ENCODE assay signal across 11 mouse cellular contexts in the genomic region with DNA sequence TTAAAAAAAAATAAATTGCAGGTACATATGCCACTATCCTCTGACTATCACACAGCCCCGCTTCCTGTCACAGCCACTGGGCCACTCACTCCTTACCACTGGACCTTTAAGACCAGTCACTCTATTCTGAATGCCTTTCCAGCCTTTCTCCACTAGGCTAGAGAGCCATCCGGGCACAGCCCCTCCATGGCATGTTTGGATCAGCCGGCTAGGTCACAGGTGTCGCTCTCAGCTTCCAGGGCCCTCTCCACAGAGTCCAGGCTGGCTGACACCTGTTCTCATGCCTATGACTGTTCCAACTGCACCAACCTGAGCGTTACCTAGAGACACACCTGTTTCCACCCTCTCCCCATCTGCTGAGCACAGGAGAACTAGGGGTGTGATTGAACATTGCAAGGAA. TPM values are rescaled to one million over a fixed set of nuclear protein-coding genes. Genes with fewer than 3 reads are reported as not detected.
DNase-seq lines count a peak whose midpoint lies in the region; ATAC-seq and TF ChIP-seq lines count a peak whose summit lies in the region.
"Had no signal": no experiment of that assay in that cellular context is flagged by ENCODE, and none has a peak within 500 bp of the region (broad histone marks: within the 10 kb centered on the region; RNA-seq: fewer than 3 reads in every experiment).

No protein-coding gene starts in this region.

- no peak overlapping the region for H3K27ac ChIP-seq in heart, embryonic 14.5 days (replicated peaks in 1 of 2; ENCODE audit: control insufficient read depth in 1 of 2, insufficient read depth in 1 of 2, low read depth in 2 of 2, low read length in 2 of 2)
- no peak overlapping the region for H3K27ac ChIP-seq in embryonic facial prominence, embryonic 12.5 days
- peak overlapping the region; percentile 93 for H3K27ac ChIP-seq in kidney, postnatal 0 days
- peak overlapping the region; percentile 86 for H3K27ac ChIP-seq in lung, embryonic 16.5 days (ENCODE audit: low read length)
- H3K27ac ChIP-seq: hindbrain, embryonic 13.5 days; macrophage had no signal

- H3K9ac ChIP-seq in heart, embryonic 14.5 days (ENCODE audit: low read length), result no peak overlapping the region
- H3K9ac ChIP-seq in embryonic facial prominence, embryonic 12.5 days, result peak overlapping the region; percentile 31
- peak overlapping the region; percentile 70 for H3K9ac ChIP-seq in kidney, postnatal 0 days (ENCODE audit: low read depth, low read length)
- H3K9ac ChIP-seq in lung, embryonic 16.5 days (ENCODE audit: low read length), result peak overlapping the region; percentile 75

- no peak overlapping the region for H3K4me3 ChIP-seq in heart, embryonic 14.5 days (ENCODE audit: control insufficient read depth in 1 of 2, insufficient read depth in 1 of 2, low read depth in 1 of 2, low read length in 2 of 2)
- peak overlapping the region; percentile 34 for H3K4me3 ChIP-seq in embryonic facial prominence, embryonic 12.5 days
- peak overlapping the region; percentile 44 for H3K4me3 ChIP-seq in kidney, postnatal 0 days (replicated peaks; ENCODE audit: low read depth, low read length)
- peak overlapping the region; percentile 55 for H3K4me3 ChIP-seq in lung, embryonic 16.5 days (ENCODE audit: low read length)

- peaks cover 14 to 21% of the 10 kb centered on the region in 2 experiments for H3K4me1 ChIP-seq in heart, embryonic 14.5 days (ENCODE audit: control insufficient read depth in 2 of 2, insufficient read depth in 2 of 2, low read length in 2 of 2)
- peaks cover 27% of the 10 kb centered on the region for H3K4me1 ChIP-seq in embryonic facial prominence, embryonic 12.5 days
- H3K4me1 ChIP-seq in kidney, postnatal 0 days (replicated peaks; ENCODE audit: insufficient read depth, low read length), result peaks cover 40% of the 10 kb centered on the region
- H3K4me1 ChIP-seq in lung, embryonic 16.5 days (replicated peaks; ENCODE audit: control insufficient read depth, insufficient read depth, low read length), result peaks cover 40% of the 10 kb centered on the region

- peaks cover 31% of the 10 kb centered on the region for H3K36me3 ChIP-seq in heart, embryonic 14.5 days (ENCODE audit: control insufficient read depth, insufficient read depth, low read length)
- peaks cover 35% of the 10 kb centered on the region for H3K36me3 ChIP-seq in embryonic facial prominence, embryonic 12.5 days
- peaks cover 17% of the 10 kb centered on the region for H3K36me3 ChIP-seq in kidney, postnatal 0 days (ENCODE audit: insufficient read depth, low read length)
- peaks cover 12% of the 10 kb centered on the region for H3K36me3 ChIP-seq in lung, embryonic 16.5 days (ENCODE audit: control insufficient read depth, insufficient read depth, low read length)

- 0 out of 2 replicates have a peak overlapping the region, but pooled peaks have one; percentile 62 for H3K4me2 ChIP-seq in heart, embryonic 14.5 days (ENCODE audit: low read length)
- H3K4me2 ChIP-seq in embryonic facial prominence, embryonic 12.5 days (replicated peaks), result peak overlapping the region; percentile 46
- H3K4me2 ChIP-seq in kidney, postnatal 0 days (ENCODE audit: low read length), result peak overlapping the region; percentile 66
- peak overlapping the region; percentile 42 for H3K4me2 ChIP-seq in lung, embryonic 16.5 days (ENCODE audit: low read depth, low read length)

- no peaks in the 10 kb centered on the region for H3K9me3 ChIP-seq in heart, embryonic 14.5 days (ENCODE audit: control insufficient read depth, low read length)
- no peaks in the 10 kb centered on the region for H3K9me3 ChIP-seq in embryonic facial prominence, embryonic 12.5 days
- no peaks in the 10 kb centered on the region for H3K9me3 ChIP-seq in kidney, postnatal 0 days (replicated peaks; ENCODE audit: low read length)
- no peaks in the 10 kb centered on the region for H3K9me3 ChIP-seq in lung, embryonic 16.5 days (ENCODE audit: control insufficient read depth, low read length)
- H3K9me3 ChIP-seq: G1E; hindbrain, embryonic 13.5 days had no signal

- intact Hi-C loops in heart, postnatal 14 days (cut with DNase I), result no loop called here
- intact Hi-C loops in left cerebral cortex, postnatal 4 days (cut with DNase I), result no loop called here
- intact Hi-C loops in gastrocnemius, postnatal 36 days (cut with DNase I), result no loop called here

- no peak for ATAC-seq in heart, embryonic 14.5 days (ENCODE audit: insufficient number of reproducible peaks, insufficient read depth, low FRiP score, low read depth)
- ATAC-seq in embryonic facial prominence, embryonic 12.5 days (ENCODE audit: insufficient number of reproducible peaks, insufficient read depth, low FRiP score, low TSS enrichment), result no peak
- ATAC-seq in kidney, postnatal 0 days (replicated peaks; ENCODE audit: low FRiP score, low read depth), result peak; percentile 19; the same call in 1 of the 2 replicates
- ATAC-seq in lung, embryonic 16.5 days (ENCODE audit: low read depth), result no peak

- H3K27me3 ChIP-seq in heart, embryonic 14.5 days (ENCODE audit: control insufficient read depth, insufficient read depth, low read length), result peaks cover 19% of the 10 kb centered on the region
- H3K27me3 ChIP-seq in embryonic facial prominence, embryonic 12.5 days, result peaks cover 31% of the 10 kb centered on the region
- H3K27me3 ChIP-seq in kidney, postnatal 0 days (ENCODE audit: insufficient read depth, low read length), result no peaks in the 10 kb centered on the region
- H3K27me3 ChIP-seq in lung, embryonic 16.5 days (ENCODE audit: control insufficient read depth, insufficient read depth, low read depth, low read length), result no peaks in the 10 kb centered on the region

- no peak for DNase-seq in heart, postnatal 14 days
- no peak for DNase-seq in kidney, postnatal 0 days (ENCODE audit: low spot score)
- no peak for DNase-seq in left cerebral cortex, postnatal 4 days
- no peak for DNase-seq in gastrocnemius, postnatal 36 days
- no peak for DNase-seq in layer of hippocampus, postnatal 25 days (ENCODE audit: extremely low spot score in 1 of 2, low spot score in 1 of 2)

- 0 out of 2 replicates have a peak, but pooled peaks have one; percentile 27 for TF ChIP-seq CTCF in kidney, postnatal 0 days (IDR thresholded peaks at IDR 0.05; ENCODE audit: low read depth)

- 45% methylated on average over 5 of the region's 5 CpGs for whole genome bisulfite sequencing in heart, embryonic 14.5 days
- WGBS in embryonic facial prominence, embryonic 12.5 days, result 39% methylated on average over 5 of the region's 5 CpGs
- WGBS in kidney, postnatal 0 days, result 42% methylated on average over 5 of the region's 5 CpGs
- 35% methylated on average over 5 of the region's 5 CpGs for WGBS in lung, embryonic 16.5 days

RNA-seq across cellular contexts. Expression of a gene that starts 1.3 kb away (rescaled TPM):
- 0.23 and 0.62 TPM in 2 replicates for polyA plus RNA-seq in heart, embryonic 14.5 days (2014; fragmentation: Nextera tagmentation; extraction: Ambion mirVana)
- total RNA-seq in heart, postnatal 14 days (2021), result under 1 TPM in 1 of 2 experiments, not detected in 1; 0.24 TPM
- 8.3 and 8.4 TPM in 2 replicates for polyA plus RNA-seq in embryonic facial prominence, embryonic 12.5 days (2016; fragmentation: Nextera tagmentation; extraction: Ambion mirVana)
- 125 and 139 TPM in 2 replicates for polyA plus RNA-seq in kidney, postnatal 0 days (2015; fragmentation: Nextera tagmentation; extraction: Ambion mirVana)
- 101 and 108 TPM in 2 replicates for polyA plus RNA-seq in lung, embryonic 16.5 days (2015; fragmentation: Nextera tagmentation; extraction: Ambion mirVana)
- 1 to 10 TPM in 1 of 2 experiments, under 1 TPM in 1; 0.54 to 1.6 TPM for total RNA-seq in left cerebral cortex, postnatal 4 days (2021)
- not detected for total RNA-seq in gastrocnemius, postnatal 36 days (2021)
- under 1 TPM; 0.35 to 0.52 TPM for total RNA-seq in layer of hippocampus, postnatal 25 days (2021)
- polyA plus RNA-seq: G1E, macrophage had no signal

RNA-seq across cellular contexts. Expression of a gene that starts 16.3 kb away (rescaled TPM):
- polyA plus RNA-seq in heart, embryonic 14.5 days (2014; fragmentation: Nextera tagmentation; extraction: Ambion mirVana), result 28.3 and 28.7 TPM in 2 replicates
- 10 to 100 TPM; 13.5 TPM for total RNA-seq in heart, postnatal 14 days (2021)
- 50.9 and 53.7 TPM in 2 replicates for polyA plus RNA-seq in embryonic facial prominence, embryonic 12.5 days (2016; fragmentation: Nextera tagmentation; extraction: Ambion mirVana)
- polyA plus RNA-seq in kidney, postnatal 0 days (2015; fragmentation: Nextera tagmentation; extraction: Ambion mirVana), result 30.9 and 32.2 TPM in 2 replicates
- polyA plus RNA-seq in lung, embryonic 16.5 days (2015; fragmentation: Nextera tagmentation; extraction: Ambion mirVana), result 37.2 and 38.9 TPM in 2 replicates
- 10 to 100 TPM; 28.1 to 31.1 TPM for total RNA-seq in left cerebral cortex, postnatal 4 days (2021)
- 10 to 100 TPM; 20.7 to 20.9 TPM for total RNA-seq in gastrocnemius, postnatal 36 days (2021)
- 10 to 100 TPM; 27.8 to 33.9 TPM for total RNA-seq in layer of hippocampus, postnatal 25 days (2021)

RNA-seq across cellular contexts. Expression of a gene that starts 17.9 kb away (rescaled TPM):
- 9.2 and 10.1 TPM in 2 replicates for polyA plus RNA-seq in heart, embryonic 14.5 days (2014; fragmentation: Nextera tagmentation; extraction: Ambion mirVana)
- total RNA-seq in heart, postnatal 14 days (2021), result 1 to 10 TPM; 6.4 to 6.7 TPM
- polyA plus RNA-seq in embryonic facial prominence, embryonic 12.5 days (2016; fragmentation: Nextera tagmentation; extraction: Ambion mirVana), result 10.5 and 11.2 TPM in 2 replicates
- 11.7 and 13.0 TPM in 2 replicates for polyA plus RNA-seq in kidney, postnatal 0 days (2015; fragmentation: Nextera tagmentation; extraction: Ambion mirVana)
- 12.3 and 12.4 TPM in 2 replicates for polyA plus RNA-seq in lung, embryonic 16.5 days (2015; fragmentation: Nextera tagmentation; extraction: Ambion mirVana)
- 10 to 100 TPM; 13.5 to 15.5 TPM for total RNA-seq in left cerebral cortex, postnatal 4 days (2021)
- 1 to 10 TPM; 6.5 to 7.2 TPM for total RNA-seq in gastrocnemius, postnatal 36 days (2021)
- 10 to 100 TPM; 10.6 to 13.5 TPM for total RNA-seq in layer of hippocampus, postnatal 25 days (2021)

RNA-seq across cellular contexts. Expression of a gene that starts 24.7 kb away (rescaled TPM):
- 167 and 178 TPM in 2 replicates for polyA plus RNA-seq in heart, embryonic 14.5 days (2014; fragmentation: Nextera tagmentation; extraction: Ambion mirVana)
- 10 to 100 TPM; 85.7 to 86.8 TPM for total RNA-seq in heart, postnatal 14 days (2021)
- polyA plus RNA-seq in embryonic facial prominence, embryonic 12.5 days (2016; fragmentation: Nextera tagmentation; extraction: Ambion mirVana), result 86.9 and 88.2 TPM in 2 replicates
- 120 and 125 TPM in 2 replicates for polyA plus RNA-seq in kidney, postnatal 0 days (2015; fragmentation: Nextera tagmentation; extraction: Ambion mirVana)
- 129 and 133 TPM in 2 replicates for polyA plus RNA-seq in lung, embryonic 16.5 days (2015; fragmentation: Nextera tagmentation; extraction: Ambion mirVana)
- 10 to 100 TPM; 39.2 to 43.5 TPM for total RNA-seq in left cerebral cortex, postnatal 4 days (2021)
- total RNA-seq in gastrocnemius, postnatal 36 days (2021), result 100 to 1,000 TPM; 155 TPM
- 10 to 100 TPM; 41.4 to 51.6 TPM for total RNA-seq in layer of hippocampus, postnatal 25 days (2021)

RNA-seq across cellular contexts. Expression of a gene that starts 33.2 kb away (rescaled TPM):
- 121 and 142 TPM in 2 replicates for polyA plus RNA-seq in heart, embryonic 14.5 days (2014; fragmentation: Nextera tagmentation; extraction: Ambion mirVana)
- total RNA-seq in heart, postnatal 14 days (2021), result 10 to 100 TPM; 25.6 to 28.1 TPM
- 88.6 and 93.5 TPM in 2 replicates for polyA plus RNA-seq in embryonic facial prominence, embryonic 12.5 days (2016; fragmentation: Nextera tagmentation; extraction: Ambion mirVana)
- polyA plus RNA-seq in kidney, postnatal 0 days (2015; fragmentation: Nextera tagmentation; extraction: Ambion mirVana), result 162 and 165 TPM in 2 replicates
- polyA plus RNA-seq in lung, embryonic 16.5 days (2015; fragmentation: Nextera tagmentation; extraction: Ambion mirVana), result 159 and 162 TPM in 2 replicates
- 10 to 100 TPM; 27.4 to 28.2 TPM for total RNA-seq in left cerebral cortex, postnatal 4 days (2021)
- total RNA-seq in gastrocnemius, postnatal 36 days (2021), result 10 to 100 TPM; 10.6 to 12.2 TPM
- total RNA-seq in layer of hippocampus, postnatal 25 days (2021), result 10 to 100 TPM; 21.6 to 30.4 TPM

Comparison
In these comparisons a context has a peak if more than half of its experiments do, and no peak if none do; other contexts are left out.
1. H3K27ac ChIP-seq: peak in kidney, postnatal 0 days (single experiment) and lung, embryonic 16.5 days (single experiment); none in heart, embryonic 14.5 days (0 of 2) and embryonic facial prominence, embryonic 12.5 days (single experiment).
2. H3K4me3 ChIP-seq: peak in embryonic facial prominence, embryonic 12.5 days (single experiment), kidney, postnatal 0 days (single experiment) and lung, embryonic 16.5 days (single experiment); none in heart, embryonic 14.5 days (0 of 2).
3. Peak in every context shown above with its lines, with median percentiles within 50 percentile points of each other: H3K4me2 ChIP-seq.